Mouse (Mus musculus): ENCODE data around the gene Ccdc6.
"Not testable (repeated sequence)": the region's sequence is repeated elsewhere in the genome, so short reads cannot be mapped to it uniquely, and the experiment has no call there.

Ccdc6 gene

DNA sequence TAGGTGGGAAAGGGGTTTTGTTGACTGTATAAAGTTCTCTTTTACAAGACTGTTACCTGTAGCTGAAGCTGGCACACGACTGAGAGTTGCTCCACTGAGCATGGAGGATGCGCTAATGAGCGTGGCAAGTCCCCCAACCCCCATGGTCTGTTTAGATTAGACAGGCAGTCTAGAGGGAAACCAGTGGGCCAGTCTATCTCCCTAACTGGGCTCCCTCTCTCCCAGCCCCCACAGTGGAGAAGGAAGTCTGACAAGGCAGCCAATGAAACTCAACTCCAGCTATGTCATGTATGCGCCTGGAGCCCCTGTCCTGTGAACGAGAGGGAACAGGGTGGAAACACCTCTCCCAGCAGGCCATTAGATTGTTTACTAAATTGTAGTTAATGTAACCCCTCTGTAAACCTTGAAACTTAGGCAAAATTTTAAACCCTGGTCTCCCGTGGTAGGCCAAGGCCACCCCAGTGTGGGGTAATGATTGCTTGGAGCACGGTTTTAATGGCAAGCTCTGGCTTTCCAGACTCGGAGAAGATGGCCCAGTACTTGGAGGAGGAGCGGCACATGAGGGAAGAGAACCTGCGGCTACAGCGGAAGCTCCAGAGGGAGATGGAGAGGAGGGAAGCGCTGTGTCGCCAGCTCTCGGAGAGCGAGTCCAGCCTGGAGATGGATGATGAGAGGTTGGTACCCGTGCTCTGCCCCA, 77.7 kb downstream of the Ccdc6 start:
- DNase-seq, result no peak

DNA sequence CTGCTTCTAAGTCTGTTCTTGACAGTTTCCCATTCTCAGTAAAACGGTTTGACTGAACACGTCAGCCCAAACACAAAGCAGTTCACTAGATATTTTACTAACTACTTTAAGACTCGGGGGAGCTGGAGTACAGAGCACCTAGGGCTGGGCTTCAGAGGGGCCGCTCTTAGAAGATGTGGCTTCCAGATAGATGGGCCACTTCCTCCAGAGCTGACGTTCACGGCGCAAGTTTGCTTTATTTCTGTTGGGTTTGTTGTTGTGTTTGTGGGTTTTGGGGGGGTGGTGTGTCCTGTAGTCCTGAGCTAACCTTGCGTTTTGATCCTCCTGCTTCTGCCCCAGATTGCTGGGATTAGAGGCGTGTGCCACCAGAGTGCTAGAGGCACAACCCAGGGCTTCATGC, 83.8 kb downstream of the Ccdc6 start:
- DNase-seq, result no peak

DNA sequence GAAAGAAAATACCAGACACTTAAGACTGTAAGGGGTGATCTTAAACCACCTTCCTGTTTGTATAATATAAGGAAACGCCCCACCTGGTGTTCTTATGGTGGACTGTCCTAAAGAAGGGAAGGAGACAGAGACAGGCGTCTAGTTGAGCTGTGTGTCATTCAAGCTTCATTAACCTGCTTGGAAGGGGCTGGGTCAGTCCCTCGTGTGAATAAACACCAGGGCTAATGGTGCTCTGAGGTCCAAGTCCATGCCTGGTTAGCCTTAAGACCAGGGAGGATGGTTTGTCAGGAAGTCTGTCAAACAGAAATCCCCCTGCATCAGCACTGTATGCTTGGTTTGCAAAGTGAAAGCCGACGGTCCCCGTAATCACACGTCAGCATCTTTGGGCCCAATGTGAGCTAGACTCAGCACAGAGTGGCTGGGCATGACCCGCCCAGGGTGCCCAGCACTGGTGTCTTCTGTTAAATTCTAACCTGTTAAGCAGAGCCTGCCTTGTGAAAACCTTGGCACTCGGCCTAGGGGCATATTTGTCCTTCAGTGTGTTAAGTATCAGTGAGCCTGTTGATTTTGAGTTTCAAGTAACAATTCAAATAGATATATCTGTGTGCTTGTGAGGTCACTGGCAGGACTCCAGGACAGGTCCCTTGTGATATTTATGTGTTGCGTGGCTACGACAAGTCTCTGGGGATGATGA, 84.5 kb downstream of the Ccdc6 start:
- no peak for DNase-seq

DNA sequence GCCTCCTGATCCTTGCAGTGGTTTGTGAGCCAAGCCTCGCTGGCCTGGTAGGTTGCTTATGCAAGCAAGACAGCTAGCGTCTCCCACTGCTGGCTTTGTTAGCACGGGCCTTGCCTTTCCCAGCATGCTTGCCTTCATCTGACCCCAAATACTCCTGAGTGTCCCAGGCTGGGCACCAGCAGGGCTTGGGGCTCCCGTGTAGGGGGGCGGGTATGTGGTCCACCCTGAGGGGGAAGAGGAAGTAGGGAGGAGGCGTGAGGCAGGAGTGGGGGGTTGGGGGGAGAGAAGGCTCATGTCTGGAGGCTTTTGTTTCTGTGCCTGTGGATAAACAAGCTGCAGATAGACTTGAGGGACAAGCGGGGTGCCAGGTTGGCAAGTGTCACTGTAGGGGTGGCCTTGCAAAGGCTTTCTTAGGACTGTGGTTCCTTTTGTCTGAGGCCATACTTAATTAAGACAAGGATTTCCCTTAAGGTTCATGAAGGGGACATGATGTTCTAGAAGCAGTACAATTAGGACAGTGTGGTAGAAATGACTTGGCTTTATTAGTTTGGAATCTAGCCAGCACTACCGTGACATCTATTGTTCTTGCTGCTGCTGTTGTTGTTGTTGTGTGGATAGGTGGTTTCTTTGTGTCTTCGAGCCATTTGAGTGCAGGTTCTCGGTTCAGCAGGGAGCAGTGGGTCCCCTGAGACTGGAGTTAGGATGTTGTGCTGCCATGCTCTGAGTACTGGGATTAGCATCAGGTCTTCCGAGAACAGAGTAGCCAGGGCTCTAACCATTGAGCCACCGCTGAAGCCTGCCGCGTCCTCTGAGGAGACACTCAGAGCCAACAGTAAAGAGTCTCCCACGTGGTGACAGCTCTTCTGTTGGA, 86.5 kb downstream of the Ccdc6 start:
- DNase-seq, result peak; percentile 51

DNA sequence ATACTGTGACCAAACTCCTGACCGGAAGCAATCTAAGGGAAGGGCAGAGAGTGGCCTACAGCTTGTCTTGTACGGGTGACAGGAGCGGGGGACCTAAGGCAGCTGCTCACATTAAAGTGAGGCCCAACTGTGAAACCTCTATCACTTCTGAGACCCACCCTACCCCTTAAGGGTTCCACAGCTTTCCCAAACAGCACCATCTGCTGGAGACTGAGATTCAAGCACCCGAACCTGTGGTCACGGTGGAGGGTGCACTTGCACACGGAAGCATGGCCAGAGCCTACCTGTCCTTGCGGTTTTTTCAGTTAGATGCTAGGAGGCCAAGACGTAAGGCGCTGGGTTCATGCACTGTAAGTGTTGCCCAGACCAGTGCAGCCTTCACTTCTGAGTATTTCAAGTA, 89.2 kb downstream of the Ccdc6 start:
- DNase-seq, result peak; percentile 66

DNA sequence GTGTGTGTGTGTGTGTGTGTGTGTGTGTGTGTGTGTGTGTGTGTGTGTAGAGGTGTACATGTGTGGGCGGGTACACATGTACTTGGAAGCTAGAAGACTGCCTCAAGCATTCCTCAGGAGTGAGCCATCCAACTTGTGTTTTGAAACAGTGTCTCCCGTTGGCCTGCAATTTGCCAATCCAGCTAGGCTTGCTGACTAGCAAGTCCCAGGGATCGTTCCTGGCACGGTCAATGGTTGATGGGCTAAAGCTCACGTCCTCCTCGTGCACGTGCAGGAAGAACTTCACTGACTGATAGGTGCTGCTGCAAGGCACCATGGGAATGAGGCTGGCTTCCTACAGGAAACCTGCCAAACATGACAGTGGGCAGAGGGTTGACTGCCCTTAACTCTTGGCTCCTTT, 89.7 kb downstream of the Ccdc6 start:
- no peak for DNase-seq

DNA sequence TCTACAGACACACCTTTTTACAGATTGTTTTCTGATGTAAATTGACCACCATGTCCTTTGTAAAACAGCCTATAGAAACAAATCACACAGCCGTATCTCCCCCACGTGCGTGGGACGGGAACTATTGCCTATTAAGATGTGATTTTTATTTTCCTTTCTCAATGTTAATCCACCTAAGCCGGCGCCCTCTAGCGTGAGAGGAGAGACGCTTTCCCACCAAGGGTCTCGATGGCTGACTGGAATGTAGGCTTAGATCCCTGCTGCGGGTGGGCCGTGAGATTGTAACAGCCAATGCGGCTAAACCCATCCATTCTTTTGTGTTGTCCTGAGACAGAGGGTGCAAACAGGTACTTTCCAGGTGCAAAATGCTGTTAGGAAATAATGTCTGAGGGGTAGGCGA, 92.9 kb downstream of the Ccdc6 start:
- DNase-seq, result no peak

DNA sequence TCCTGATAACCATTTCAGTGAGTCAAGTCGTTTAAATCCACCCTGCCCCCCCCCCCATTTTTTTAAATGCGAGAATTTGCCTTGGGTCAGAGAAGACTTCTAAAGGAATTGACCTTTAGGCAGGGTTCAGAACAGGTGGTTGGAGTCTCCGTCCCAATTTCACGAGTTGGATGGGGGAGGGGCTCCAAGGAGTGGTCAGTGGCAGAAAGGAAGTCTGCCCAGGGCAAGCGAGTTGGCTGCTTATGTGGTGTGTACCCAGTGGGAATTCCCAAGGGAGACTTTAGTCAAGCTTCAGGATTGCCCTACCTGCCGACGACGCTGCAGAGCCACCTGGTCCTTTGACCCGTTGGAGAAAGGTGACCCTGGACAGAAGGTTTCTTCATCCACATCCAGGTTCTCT, 97.4 kb downstream of the Ccdc6 start:
- DNase-seq, result no peak

DNA sequence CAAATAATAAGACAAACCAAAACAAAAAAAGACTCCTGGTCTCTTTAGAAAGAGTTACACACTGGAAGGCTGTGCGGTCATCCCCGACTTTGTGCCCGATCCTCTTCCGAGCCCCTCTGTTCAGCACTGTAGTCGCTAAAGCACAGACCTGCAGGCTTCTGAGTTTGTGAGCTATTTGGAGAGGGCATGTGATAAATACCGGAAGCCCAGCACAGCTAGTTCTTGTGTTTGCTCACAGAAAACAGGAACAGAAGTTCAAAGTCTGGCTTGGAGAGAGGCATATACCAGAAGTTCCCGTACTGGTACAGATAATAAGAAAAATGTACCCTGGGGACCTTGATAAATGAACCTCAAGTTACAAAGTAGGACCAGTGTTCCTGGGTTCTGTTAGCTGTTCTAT, 98.4 kb downstream of the Ccdc6 start:
- no peak for DNase-seq

DNA sequence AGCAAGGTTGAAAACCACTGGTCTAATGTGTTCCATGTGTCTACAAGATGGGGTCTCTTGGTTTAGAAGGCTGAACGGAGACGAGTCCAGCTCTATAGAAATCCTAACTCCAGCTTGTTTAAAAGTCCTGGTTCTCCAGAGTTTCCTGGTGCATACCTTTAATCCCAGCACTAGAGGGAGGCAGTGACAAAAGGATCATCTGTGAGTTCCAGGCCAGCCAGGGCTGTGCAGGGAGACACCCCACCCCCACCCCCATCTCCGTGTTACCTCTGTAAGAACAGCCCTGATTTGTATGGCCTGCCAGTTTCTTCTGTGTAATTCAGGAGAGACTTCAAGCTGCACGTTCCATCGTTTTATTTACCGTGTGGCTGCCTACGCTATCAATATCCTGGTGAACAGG, 98.9 kb downstream of the Ccdc6 start:
- peak; percentile 37 for DNase-seq

DNA sequence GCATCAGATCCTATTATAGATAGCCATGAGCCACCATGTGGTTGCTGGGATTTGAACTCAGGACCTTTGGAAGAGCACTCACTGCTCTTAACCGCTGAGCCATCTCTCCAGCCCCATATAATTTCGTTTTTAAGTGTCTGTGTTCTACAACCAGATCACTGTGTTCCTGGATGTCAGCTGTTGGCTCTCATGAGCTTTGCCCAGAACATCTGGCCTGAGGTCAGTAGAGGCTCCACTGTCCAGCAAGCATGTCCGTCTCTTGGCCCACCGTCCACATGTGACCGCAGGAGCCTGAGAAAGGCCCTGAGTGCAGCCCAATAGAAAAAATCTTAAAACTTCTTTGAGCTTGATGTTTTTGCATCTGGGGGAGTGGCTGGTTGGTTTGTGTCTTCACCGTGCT, 99.7 kb downstream of the Ccdc6 start:
- peak; percentile 38 for DNase-seq

DNA sequence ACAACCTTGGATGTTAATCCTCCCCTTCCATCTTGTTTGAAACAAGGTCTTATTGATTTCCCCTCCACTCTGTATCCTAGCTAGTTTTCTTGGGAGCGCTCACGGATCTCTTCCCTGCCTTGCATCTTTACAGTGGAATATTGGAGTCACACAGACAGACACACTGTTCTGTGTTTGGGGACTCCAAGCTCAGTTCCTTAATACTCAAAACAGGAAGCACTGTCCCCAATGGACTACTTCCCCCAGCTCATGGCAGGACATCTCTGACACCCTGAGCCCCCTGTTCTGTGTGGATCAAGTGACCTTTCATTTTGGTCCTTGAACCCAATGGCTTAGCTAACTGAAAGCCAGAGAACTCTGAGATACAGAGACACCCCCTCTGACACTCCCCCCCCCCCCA, 100.7 kb downstream of the Ccdc6 start:
- DNase-seq, result no peak

DNA sequence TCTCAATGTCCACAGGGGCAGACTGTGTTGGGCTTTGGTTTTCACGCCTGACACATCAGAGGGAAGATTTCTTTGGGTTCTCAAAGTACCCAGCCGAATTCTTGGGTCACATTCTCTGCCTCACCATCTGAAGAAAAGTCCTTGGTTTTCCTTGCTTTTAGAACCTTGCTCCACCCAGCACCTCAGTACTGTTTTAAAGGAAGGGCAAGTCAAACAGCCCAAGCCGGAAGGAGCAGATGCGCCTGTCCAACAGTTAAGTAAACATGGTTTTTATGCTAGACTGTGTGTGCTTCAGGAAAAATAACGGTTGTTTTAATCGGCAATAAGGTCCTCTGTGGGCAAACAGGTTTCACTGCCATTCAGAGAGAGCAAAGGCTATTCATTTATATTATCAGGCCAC, 101.1 kb downstream of the Ccdc6 start:
- no peak for DNase-seq

DNA sequence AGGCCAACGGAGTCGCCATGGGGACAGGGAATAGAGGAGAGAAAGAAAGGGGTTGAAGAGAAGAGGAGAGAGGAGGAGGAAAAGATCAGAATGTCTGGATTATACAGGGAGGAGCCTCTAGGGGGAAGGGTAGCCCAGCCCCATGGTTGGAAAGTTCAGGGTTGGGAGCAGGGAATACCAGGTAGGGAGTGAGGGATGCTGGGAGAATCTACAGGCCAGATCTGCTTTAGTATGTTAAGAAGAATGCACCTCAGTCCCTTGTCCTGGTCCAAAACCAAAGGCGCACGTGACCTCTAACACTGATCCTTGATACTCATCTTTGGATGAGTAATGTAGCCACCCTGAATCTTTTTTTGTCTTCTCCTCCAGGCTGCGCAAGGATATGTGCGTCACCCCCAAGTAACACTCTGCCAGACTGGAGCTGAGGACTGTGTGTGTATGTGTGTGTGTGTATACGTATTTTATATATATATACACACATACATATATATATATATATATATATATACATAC, 102.1 kb downstream of the Ccdc6 start:
- DNase-seq, result no peak

DNA sequence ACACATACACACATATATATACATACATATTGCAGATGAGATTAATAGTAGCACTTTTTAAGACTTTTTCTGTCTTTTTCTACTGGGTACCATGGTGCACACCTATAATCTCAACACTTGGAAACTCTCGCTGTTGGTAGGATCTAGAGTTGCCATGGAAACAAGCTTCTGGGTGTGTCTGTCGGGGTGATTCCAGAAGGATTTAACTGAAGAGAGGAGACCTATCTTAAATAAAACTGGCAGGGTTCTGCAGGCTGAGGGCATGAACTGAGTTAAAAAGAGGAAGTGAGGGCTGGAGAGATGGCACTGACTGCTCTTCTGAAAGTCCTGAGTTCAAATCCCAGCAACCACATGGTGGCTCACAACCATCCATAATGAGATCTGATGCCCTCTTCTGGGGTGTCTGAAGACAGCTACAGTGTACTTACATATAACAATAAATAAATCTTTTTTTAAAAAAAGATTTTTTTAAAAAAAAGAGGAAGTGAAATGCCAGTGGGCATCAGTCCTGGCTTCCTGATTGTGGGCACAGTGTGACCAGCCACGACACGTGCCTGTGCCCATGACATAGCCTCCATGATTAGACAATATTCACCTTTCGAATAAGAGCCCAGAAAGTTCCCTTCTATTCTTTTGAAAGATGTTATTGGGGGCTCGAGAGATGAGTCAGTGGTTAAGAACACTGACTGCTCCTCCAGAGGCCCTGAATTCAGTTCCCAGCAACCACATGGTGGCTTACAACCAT, 102.7 kb downstream of the Ccdc6 start:
- no peak for DNase-seq

DNA sequence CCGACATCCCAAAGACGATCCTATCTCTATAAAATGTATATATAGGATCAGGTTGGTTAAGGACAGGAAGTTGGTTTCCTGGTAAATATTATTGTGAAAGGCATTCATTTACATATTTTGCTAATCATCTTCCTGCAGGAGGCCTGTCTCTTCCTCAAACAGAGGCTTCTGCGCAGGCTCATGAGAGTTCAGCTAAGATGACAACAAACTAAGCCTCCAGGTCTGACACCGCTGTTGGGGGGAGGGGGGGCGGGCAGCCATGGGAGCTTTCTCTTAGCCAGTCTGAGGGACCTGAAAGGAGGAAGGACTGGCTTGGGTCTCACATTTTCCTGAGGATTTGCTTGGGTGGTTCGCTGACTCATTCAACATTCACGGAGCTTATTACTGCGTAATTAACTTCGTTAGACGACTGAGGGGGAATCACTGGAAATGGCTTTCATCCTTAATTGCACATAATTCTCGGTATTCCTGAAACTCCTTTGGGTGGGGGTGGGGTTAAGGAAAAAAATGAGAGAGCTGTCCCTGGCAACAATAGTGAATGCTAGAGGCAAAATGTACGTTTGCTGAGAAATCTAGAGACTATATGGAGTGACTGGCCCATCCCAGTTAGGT, 104.1 kb downstream of the Ccdc6 start:
- peak; percentile 40 for DNase-seq

DNA sequence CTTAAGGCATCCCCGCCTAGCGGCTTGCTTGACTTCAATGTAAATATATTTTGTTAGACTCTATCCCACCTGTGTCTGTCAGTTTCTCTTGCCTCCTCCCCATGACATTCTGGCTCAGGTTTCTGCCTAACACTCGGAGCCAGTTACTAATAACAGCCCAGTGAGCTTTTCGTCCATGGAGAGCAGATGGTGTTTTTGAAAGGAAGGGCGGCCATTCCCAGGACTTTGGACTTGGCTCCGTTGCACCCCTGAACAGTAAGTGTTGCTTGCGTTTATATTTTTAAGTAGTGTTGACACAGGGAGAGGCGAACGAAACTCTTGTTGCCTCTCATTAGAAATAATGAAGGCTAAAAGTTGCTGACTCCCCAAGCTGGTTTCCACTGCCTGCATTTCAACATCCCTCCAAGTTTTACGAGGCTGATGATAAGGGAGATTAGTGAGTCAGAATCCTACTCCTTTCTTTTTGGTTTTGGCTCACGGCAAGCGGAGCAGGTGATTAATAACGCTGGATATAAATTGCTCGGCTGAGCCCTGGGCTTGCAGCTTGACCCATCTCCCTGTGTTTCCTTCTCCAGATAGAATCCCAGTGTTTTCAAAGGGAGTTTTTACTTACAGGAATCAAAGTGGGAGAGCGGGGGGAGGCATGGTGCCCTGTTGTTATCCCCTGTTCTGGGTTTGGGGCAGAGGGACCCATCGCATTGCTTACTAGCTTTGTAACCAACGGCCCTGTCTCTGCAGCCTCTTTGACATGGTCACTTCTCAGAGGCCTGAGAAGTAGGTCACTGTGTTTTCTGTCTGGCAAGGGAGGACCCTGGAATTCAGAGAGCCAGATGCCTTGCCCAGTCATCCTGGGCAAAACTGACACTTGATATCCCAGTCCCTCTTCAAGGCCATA, 107.8 kb downstream of the Ccdc6 start, which contains the start of gene Mrln:
Mrln (plus strand) TSS at position 160 of the 895 bp plus-strand sequence.
- DNase-seq, result no peak

DNA sequence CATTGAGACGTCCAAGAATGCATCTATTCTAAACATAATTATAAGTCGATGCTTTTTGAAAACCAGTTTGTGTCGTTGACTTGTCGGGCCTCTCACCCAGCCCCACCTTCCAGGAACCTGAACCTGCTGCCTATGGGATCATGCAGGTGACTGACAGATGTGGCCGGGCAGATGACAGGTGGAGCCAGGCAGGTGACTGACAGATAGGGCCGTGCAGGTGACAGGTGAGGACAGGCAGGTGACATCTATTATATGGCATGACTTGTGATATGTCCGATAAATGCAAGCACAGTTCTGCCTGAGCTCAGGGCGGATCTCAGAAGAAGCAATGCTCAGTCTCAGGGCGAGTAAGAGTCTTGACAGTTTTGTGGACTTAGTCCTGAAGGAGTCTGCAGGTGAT, 114.4 kb downstream of the Ccdc6 start:
- no peak for DNase-seq

DNA sequence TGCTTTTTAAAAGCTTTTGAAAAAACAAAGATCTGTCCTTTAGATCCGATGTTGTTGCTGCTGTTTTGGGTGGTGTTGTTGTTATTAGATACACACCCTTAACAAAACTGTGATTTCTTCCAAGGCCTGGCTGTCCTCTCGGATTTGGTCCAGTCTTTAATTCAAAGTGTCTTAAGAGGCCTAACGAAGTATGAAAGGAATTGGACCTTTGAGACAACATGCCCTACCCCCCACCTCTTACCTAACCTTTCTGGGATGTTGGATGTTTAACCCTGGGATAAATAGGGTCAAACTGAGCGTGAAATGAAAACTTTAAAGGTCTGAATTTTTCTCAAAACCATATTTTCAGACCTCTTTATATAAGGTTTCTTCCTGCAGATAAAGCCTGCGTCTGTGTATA, 124.0 kb downstream of the Ccdc6 start:
- DNase-seq, result no peak

DNA sequence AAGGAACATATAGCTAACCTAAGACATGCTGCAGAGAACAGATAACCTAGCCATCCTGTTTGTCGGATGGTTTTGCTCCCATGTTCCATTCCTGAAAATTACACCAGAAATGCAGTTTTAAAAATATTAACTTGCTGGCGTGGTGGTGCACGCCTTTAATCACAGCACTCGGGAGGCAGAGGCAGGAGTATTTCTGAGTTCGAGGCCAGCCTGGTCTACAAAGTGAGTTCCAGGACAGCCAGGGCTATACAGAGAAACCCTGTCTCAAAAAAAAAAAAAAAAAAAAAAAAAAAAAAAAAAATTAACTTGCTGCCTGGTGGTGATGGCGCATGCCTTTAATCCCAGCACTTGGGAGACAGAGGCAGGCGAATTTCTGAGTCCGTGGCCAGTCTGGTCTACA, 125.3 kb downstream of the Ccdc6 start:
- not testable (repeated sequence) for DNase-seq

DNA sequence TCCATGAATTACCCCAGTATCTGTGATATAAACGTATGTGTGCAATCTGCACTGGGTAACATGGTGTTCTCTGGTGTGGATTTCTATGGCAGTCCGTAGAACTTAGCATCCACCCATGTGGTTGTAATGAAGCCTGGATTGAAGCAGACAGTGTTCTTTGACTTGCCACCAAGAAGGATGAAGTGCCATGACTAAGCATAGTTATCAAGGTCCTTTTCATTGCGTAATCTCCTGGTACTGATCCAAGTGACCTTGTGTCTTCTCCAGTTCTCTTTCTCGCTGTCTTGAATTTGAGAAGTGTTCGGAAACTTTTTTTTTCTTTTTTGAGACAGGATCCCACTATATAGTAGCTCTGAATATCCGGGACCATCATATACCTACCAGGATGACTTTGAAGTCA, 127.7 kb downstream of the Ccdc6 start:
- peak; percentile 27 for DNase-seq
